Mouse (Mus musculus): ENCODE measurements at regions not wholly inside any gene's neighbourhood (a gene's known extent, or its start where the extent isn't known, plus 50 kb on each side); places are given as distances from the start of the nearest gene placed in this dataset.
A peak's percentile ranks its signal among the peaks of the same experiment; 100 is the strongest.

DNA sequence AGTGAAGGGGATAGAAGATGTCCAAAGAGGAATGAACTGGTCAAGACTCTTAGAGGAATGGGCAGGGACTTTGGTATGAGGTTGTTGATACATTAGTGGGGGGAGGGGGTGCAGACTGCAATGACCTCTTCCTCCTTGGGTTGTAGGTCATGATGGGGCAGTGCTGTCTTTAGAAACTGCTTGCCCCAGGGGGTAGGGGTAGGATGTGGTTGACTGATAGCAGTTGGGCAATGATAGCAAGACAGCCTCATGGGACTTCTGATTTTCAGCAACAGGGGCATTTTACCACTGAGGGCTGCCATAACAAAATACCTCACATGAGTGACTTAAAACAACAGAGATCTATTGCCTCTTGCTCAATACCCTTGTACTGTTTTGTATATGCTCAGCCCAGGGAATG lies 63.5 kb upstream of the 1700017B05Rik start:
- no peak for DNase-seq (ENCODE audit: low read depth, low spot score)

DNA sequence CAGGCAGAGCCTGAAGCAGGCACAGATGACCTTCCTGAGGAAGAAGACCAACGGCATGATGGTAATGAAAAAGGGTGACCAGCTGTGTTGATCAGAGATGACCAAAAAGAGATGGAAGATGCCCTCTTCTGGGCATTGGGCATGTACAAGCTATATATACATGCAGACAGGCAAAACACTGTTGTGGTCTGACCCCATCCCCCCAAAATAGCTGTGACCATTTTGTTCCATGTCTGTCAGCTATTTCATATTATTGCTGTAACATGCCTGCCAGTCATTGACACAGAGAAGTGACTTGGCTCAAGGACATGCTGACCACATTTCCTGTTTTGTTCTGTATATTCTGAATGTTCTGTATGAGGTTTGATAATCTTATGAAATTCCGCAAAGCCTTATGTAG lies 56.6 kb upstream of the 1700017B05Rik start:
- no peak for DNase-seq (ENCODE audit: low read depth, low spot score)

DNA sequence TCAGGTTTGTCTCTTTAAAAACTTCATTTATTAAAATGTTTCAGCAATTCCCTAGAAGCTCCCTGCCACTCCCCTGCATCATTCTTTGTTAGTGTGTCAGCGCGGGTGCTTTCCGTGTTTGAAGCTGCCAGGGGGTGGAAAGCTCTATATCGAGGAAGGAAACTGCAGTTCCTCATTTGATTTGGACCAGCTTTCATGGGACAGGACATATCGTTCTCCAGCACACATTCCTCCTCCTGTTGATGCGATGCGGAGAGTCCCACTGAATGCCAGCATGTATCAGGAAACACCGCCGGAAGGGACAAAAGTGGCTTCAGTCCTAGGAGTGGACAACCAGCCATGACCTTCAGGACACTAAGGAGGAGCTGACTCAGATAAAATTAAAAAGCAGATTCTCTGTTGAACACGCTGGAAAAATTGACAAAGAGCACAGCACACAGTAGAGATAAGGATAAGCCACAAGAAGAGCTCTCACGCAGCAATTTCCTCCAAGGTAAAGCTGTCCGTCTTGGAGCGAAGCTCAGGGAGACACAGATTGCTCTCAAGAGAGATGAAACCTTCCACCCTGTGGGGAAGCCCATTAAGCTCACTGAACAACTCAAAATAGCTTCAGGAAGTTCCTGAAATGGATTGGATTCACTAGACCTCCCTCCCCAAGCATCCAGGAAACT lies 55.3 kb upstream of the 1700017B05Rik start:
- peak; percentile 5 for DNase-seq (ENCODE audit: low read depth, low spot score)

DNA sequence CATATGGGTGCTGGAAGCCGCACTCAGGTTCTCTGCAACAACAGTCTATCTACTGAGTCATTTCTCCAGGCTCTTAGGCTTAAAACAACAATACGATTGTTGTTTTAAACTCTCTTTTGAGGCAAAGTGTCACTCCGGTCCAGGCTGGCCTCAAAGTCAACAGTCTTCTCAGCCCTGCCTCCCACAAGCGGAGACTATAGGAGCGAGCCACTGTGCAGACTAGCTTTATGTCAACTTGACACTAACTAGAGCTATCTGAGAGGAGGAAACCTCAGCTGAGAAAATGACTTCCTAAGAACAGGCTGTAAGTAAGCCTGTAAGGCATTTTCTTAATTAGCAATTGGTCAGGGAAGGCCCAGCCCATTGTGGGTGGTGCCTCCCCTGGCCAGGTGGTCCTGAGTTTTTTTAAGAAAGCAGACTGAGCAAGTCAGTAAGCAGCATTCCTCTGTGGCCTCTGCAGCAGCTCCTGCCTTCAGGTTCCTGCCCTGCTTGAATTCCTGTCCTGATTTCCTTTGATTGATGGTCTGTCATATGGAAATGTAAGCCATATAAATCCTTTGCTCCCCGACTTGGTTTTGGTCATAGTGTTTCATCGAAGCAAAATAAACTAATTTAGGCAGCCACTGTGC lies 52.7 kb upstream of the 1700017B05Rik start:
- DNase-seq (ENCODE audit: low read depth, low spot score), result no peak

DNA sequence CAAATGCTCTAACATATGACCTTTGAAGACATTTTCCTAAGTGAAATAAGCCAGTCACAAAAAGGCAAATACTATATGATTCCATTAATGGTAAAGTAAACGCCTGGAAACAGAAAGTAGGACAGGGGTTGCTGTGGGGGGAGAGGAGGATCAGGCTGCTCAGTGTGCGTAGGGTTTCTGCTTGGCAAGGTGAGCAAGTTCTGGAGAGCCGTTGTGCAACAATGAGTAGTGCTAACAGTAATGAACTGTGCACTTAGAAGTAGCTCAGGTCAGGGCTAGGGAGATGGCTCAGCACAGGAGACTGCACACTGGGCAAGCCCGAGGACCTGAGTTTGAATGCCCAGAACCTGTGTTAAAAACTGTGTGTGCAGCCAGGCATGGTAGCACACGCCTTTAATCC lies 51.5 kb upstream of the 1700017B05Rik start:
- DNase-seq (ENCODE audit: low read depth, low spot score), result no peak

DNA sequence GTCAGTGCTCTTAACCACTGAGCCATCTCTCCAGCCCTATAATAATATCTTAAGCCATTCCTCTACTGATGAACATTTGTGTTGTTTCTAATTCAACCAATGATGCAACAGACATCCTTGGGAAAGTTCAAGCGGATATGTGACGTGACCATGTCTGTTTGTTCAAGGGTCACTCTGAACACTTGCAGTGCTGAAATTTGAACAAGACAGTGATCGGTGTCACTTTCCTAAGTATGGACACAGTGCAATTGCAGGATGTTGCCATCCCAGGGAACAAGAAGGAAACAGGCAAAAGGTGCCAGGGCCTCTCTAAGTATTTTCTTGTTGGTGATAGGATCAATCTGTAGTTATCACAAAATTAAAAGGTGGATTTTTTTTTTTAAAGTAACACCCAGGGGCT lies 50.1 kb upstream of the 1700017B05Rik start:
- DNase-seq (ENCODE audit: low read depth, low spot score), result no peak
